Mouse (Mus musculus): ENCODE results near the gene Hist1h2bf. TPM values are rescaled to one million over a fixed set of nuclear protein-coding genes. Genes with fewer than 3 reads are reported as not detected.

Gene Hist1h2bf
- total RNA-seq, 2 experiments from 2014 or later = 34.6 to 44.5 TPM

DNA sequence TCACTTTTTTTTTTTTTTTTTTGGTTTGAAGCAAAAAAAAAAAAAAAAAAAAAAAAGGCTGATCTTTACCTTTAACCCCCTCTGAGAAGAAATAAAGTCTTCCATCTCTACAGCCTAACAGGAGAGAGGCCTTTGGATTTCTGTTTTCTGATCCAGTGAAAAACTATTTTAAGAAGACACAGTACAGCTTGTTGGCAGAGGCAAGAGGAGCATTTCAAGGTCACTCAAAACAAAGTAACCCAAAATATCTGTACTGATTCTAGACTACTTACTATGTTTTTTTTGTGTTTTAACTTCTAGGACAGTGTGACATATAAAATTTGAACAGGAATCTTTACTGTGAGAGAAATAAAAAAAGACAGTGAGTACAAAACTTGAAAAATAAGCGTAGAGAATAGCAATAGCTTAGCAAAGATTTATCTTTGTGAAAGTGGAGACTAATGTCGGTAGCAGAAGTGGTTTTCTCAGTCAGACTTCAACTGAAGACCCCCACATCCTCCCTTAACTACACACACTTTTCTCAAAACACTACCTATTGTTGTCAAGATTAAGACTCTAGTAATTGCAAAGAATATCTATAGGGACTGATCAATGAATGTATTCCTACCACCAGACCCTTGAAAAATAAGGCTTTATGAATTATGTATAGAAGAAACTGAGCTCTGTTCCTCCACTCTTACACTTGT, 44.4 kb downstream of the Hist1h2bf start:
- no peak for DNase-seq

DNA sequence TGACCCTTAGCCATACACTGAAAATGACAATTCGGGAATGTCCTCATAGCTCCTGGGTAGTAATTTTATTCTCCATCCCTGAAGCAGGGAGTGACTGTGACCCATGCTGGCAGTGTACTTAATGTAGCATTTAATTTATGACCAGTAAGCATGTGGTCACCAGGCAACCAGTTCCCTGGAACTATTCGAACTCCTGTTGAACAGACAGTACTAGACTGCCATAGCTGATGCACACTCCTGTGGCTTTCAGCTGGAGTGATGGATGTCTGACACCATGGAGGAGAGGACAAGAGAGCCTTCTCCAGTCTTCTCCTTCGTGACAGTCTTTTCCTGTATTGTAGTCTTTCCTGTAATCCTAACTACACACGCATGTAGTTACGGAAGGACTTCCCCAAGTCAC, 45.0 kb downstream of the Hist1h2bf start:
- DNase-seq = no peak

DNA sequence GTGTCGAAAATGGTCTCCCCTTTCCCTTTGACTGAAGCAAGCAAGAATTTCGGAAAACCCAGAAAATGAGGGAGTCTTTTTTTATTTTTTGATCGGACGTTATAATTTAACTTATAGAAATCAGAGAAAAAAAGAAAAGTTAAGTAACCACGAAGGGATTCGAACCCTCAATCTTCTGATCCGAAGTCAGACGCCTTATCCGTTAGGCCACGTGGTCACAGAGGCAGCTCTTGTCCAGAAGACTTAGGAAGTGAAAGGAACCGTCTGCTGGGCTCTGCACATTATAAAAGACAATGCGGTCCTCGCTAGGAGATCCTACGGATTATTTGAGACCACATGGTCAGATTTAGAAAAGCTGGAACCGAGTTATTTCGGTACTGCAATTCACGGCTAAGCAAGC, 47.7 kb downstream of the Hist1h2bf start:
- peak; percentile 88 to 92 for DNase-seq

DNA sequence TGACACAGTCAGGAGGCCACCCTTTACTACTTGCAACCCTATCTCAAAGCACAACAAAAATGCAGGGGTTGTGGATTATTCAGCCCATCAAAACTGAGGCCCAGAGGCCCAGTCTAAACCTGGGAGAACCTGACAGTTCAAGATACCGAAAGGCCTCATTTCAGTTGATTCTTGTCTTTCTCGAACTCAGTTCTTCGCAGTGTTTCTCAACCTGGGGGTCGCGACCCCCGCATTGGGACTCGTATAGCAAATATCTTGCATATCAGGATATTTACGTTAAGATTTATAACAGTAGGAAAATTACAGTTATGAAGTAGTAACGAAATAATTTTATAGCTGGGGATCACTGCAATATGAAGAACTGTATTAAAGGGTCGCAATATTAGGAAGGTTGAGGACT, 48.1 kb downstream of the Hist1h2bf start:
- DNase-seq = no peak

DNA sequence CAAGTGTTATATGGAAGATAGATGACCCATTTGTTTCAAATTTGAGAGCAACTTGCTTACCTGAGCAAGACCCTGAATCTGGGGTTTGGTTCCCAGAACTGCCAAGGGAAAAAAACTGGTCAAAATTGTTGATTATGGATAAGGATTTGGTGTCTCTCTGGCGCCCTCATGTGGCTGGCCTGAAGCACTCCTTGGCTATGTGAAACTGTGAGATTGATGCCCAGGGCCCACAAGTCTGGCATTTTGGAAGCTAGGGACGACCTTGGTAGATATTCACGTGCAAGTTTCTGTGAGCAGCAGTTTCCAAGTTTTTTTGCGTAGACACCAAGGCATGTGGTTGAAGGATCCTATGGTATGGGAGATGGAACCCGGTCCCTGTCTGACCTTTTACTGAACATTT, 49.3 kb downstream of the Hist1h2bf start:
- DNase-seq = peak; percentile 84 to 86

DNA sequence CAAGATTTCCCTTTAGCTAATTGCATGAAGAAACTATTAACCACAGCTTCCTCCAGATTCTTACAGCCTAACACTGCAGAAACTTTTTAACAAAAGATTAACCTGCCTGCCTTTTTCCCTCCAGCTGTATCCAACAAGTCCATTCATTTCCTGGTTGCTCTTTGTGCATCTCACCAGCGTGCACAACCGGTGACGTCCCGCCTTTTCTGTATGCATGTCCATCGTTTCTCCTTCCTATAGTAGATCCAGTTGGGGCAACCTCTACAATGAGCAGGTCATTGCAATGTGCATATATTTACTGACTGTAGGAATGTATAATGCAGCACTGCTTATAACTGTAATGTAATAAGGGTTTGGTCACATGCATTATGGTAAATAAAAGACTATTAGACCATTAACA, 50.0 kb downstream of the Hist1h2bf start:
- no peak for DNase-seq

Small RNAs within 50 kb of the gene (microRNA-seq; reads per million reads assigned to microRNA genes)
- gene Gm44297 = not detected
- gene Gm44359 = not detected
- gene Gm44394 = not detected

Other genes starting within 250 kb of the Hist1h2bf start
- 10 to 100 TPM; 19.4 to 21.2 TPM for gene Zfp322a, start 205.0 kb downstream of the Hist1h2bf start, total RNA-seq (2021)
- gene Abt1, start 150.3 kb downstream of the Hist1h2bf start, total RNA-seq (2021) = 1 to 10 TPM; 6.9 to 8.3 TPM
- gene Btn1a1, start 108.3 kb downstream of the Hist1h2bf start, total RNA-seq (2021) = not detected
- gene Btn2a2, start 85.3 kb downstream of the Hist1h2bf start, total RNA-seq (2021) = not detected
- gene Hist1h4h, start 43.1 kb downstream of the Hist1h2bf start, total RNA-seq (2021) = 100 to 1,000 TPM; 443 to 473 TPM
- gene Hist1h2af, start 40.3 kb downstream of the Hist1h2bf start, total RNA-seq (2021) = 10 to 100 TPM; 49.7 to 55.2 TPM
- 10 to 100 TPM; 13.9 to 17.7 TPM for gene Hist1h3g, start 38.8 kb downstream of the Hist1h2bf start, total RNA-seq (2021)
- 1 to 10 TPM; 4.2 to 4.7 TPM for gene Hist1h2bh, start 30.8 kb downstream of the Hist1h2bf start, total RNA-seq (2021)
- 10 to 100 TPM; 23.4 to 24.4 TPM for gene Hist1h3f, start 30.1 kb downstream of the Hist1h2bf start, total RNA-seq (2021)
- gene Hist1h4f, start 22.5 kb downstream of the Hist1h2bf start, total RNA-seq (2021) = 100 to 1,000 TPM; 112 to 118 TPM
- 1 to 10 TPM; 4.5 to 4.9 TPM for gene Hist1h1d, start 20.9 kb downstream of the Hist1h2bf start, total RNA-seq (2021)
- 10 to 100 TPM; 56.1 to 72.9 TPM for gene Hist1h3e, start 11.8 kb downstream of the Hist1h2bf start, total RNA-seq (2021)
- 1 to 10 TPM; 9.2 to 9.6 TPM for gene Hist1h2ae, start 3.0 kb downstream of the Hist1h2bf start, total RNA-seq (2021)
- gene Hist1h2bg, start 2.8 kb downstream of the Hist1h2bf start, total RNA-seq (2021) = 100 to 1,000 TPM; 105 to 116 TPM
- 10 to 100 TPM in 1 of 2 experiments, 1 to 10 TPM in 1; 8.1 to 13.6 TPM for gene Hist1h2ad, start 185 bp upstream of the Hist1h2bf start, total RNA-seq (2021)
- gene Hist1h3d, start 1.6 kb upstream of the Hist1h2bf start, total RNA-seq (2021) = 1 to 10 TPM; 7.4 TPM
- 100 to 1,000 TPM; 159 to 164 TPM for gene Hist1h4d, start 7.4 kb upstream of the Hist1h2bf start, total RNA-seq (2021)
- 10 to 100 TPM; 12.1 to 13.4 TPM for gene Hist1h2be, start 46.9 kb upstream of the Hist1h2bf start, total RNA-seq (2021)
- 10 to 100 TPM; 49.5 to 74.0 TPM for gene Hist1h1e, start 48.4 kb upstream of the Hist1h2bf start, total RNA-seq (2021)
- 1 to 10 TPM; 3.0 to 3.1 TPM for gene Hist1h2ac, start 109.8 kb upstream of the Hist1h2bf start, total RNA-seq (2021)
- 100 to 1,000 TPM; 138 to 161 TPM for gene Hist1h2bc, start 110.0 kb upstream of the Hist1h2bf start, total RNA-seq (2021)
- under 1 TPM; 0.33 to 0.46 TPM for gene Hist1h1t, start 121.6 kb upstream of the Hist1h2bf start, total RNA-seq (2021)
- gene Hist1h4c, start 124.3 kb upstream of the Hist1h2bf start, total RNA-seq (2021) = 100 to 1,000 TPM; 101 to 109 TPM
- 10 to 100 TPM; 29.2 to 49.8 TPM for gene Hfe, start 136.7 kb upstream of the Hist1h2bf start, total RNA-seq (2021)
- gene Hist1h1c, start 164.6 kb upstream of the Hist1h2bf start, total RNA-seq (2021) = 100 to 1,000 TPM; 145 to 279 TPM
- 10 to 100 TPM; 20.5 to 26.8 TPM for gene Hist1h3c, start 171.4 kb upstream of the Hist1h2bf start, total RNA-seq (2021)
- gene Hist1h2bb, start 172.5 kb upstream of the Hist1h2bf start, total RNA-seq (2021) = 10 to 100 TPM; 34.0 to 41.3 TPM
- gene Hist1h2ab, start 176.9 kb upstream of the Hist1h2bf start, total RNA-seq (2021) = 10 to 100 TPM; 58.1 to 68.0 TPM
- gene Hist1h3b, start 178.1 kb upstream of the Hist1h2bf start, total RNA-seq (2021) = 10 to 100 TPM; 54.7 to 79.9 TPM
- gene Hist1h4b, start 182.8 kb upstream of the Hist1h2bf start, total RNA-seq (2021) = 100 to 1,000 TPM; 115 to 122 TPM
- gene Hist1h4a, start 187.0 kb upstream of the Hist1h2bf start, total RNA-seq (2021) = 10 to 100 TPM; 59.8 to 61.2 TPM
- gene Hist1h3a, start 188.2 kb upstream of the Hist1h2bf start, total RNA-seq (2021) = 10 to 100 TPM; 55.1 to 59.3 TPM
- gene Hist1h1a, start 189.5 kb upstream of the Hist1h2bf start, total RNA-seq (2021) = 10 to 100 TPM; 35.0 to 39.8 TPM
- under 1 TPM; 0.16 to 0.23 TPM for gene Trim38, start 195.7 kb upstream of the Hist1h2bf start, total RNA-seq (2021)
- gene Slc17a2, start 232.8 kb upstream of the Hist1h2bf start, total RNA-seq (2021) = under 1 TPM in 1 of 2 experiments, not detected in 1; 0.26 TPM